Mouse (Mus musculus) right cerebral cortex, postnatal 4 days (tissue): ENCODE results near the gene Myo5a.

ENCODE experiments used
- DNase-seq: peaks from one replicate; pipeline ENCODE4 v3.0.0-alpha.2; 2022

Gene Myo5a

DNA sequence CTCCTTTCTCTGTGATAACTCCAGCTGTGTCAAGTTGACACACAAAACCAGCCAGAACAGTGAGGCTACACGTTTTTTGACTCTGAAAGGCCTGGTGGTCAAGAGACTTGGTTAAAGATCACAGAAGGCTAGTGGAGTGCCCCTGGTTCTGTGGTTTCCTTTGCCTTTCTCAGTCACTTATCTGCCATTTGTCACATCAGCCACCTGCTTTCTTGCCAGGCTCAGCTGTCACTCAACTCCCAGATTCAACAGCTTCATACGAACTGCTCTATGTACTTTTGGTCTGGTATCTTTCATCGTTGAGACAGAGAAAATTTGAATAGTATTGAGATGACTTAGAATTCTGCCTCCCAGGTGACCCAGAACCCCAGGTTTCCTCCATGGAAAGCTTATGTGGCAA lies 183.0 kb downstream of the Myo5a start:
- no peak for DNase-seq

GRCm38 (mm10) chr9:75254196-75254955 lies 183.6 kb downstream of the Myo5a start:
- DNase-seq = peak; percentile 69

GRCm38 (mm10) chr9:75255820-75256545 lies 185.2 kb downstream of the Myo5a start:
- DNase-seq = no peak

- no peak for DNase-seq
These were observed 188.0 kb downstream of the Myo5a start for GRCm38 (mm10) chr9:75258792-75259191.

DNA sequence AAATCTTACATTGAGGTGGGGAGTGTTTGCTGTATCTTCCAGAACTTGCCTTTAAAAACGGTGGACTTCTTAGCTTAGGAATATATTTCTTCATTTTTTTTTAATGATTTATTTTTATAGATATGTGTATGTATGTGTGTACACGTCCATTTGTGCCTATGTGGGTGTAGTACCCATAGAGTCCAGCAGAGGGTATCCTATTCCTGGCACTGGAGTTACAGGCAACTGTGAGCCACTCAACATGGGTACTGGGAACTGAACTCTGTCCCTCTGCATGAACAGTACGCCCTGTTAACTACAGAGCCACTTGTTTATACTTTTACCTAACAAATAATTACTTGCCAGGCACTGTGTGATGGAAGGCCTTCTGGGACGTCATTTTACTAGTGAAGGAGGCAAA lies 188.8 kb downstream of the Myo5a start:
- DNase-seq = no peak

DNA sequence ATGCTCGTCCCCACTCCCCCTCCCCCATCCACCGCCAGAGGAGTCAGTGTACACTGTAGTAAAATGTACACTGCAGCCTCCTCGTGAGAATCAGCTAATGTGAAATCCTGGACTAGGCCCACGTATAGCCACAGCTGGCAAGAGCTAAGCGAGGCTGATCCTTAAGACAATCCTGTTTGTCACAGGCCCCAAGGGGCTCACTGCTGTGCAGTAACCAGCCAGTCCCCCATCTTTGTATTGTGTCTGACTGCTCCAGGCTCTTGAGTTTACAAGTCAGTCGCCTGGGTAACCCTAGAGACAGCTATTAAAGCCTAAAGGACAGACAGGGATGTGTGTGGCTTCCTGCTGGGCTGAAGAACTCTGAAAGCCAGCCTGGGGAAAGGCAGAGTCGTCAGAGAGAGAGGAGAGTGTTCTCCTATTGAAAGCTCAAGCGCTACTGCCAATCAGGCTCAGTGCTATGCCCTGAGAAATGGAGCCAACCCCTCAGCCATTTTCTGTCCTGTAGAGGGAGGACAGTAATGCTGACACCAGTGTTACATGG lies 190.6 kb downstream of the Myo5a start:
- no peak for DNase-seq

GRCm38 (mm10) chr9:75262235-75262826 lies 191.5 kb downstream of the Myo5a start:
- no peak for DNase-seq

DNA sequence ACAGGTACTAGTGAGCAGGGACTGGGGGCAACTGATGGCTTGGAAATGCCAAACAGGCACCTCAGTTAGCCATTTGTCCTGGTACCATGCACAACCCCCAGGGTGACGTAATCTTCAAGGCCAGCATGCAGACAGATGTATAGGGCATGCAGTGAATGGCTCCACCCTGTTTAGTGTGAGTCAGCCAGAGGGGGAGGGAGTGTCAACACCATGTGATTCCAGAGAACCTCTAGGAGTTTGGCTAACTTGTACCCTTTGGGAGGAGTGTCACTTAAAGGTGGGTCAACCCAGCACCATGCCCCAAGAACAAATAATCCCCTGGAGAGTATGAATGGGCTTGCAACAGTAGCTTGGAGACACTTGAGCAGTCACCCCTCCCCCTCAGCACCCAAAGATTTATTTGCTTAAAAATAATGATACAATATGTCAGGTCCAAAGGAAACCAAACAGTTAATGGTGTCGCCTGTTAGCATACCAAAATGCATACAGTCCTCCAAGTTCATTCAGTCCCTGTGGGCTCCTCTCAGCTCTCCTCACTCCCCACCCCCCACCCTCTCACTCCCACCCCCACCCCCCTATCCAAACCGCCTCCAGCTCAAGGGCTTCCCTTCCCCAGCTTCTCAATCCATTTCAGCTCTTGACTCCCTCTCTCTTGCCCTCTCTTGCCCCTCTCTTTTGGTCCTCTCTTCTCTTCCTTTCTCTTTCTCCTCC lies 193.3 kb downstream of the Myo5a start:
- no peak for DNase-seq

DNA sequence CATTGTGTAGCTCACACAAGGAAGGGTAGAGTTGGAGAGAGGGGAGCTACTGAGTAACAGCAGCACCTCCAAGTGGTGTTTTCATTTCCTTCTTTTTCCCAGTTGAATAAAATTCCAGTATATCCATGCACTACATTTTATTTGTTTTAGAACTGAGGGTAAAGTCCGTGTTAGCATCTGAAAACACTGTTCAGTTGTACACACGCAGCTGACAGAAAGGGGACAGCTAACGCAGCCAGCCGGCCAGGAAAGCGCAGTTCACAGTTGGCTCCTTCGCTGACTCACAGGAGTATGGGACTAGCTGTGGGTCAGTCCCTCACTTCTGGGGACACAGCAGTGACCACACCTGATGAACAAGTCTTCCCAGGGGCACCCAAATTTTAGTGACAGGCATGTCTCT lies 196.3 kb downstream of the Myo5a start:
- DNase-seq = no peak

GRCm38 (mm10) chr9:75270382-75270781 lies 199.6 kb downstream of the Myo5a start:
- no peak for DNase-seq

- DNase-seq = no peak
These were observed 200.7 kb downstream of the Myo5a start for GRCm38 (mm10) chr9:75271539-75271938.
